Mouse (Mus musculus): ENCODE data around the gene Cog2. TPM values are rescaled to one million over a fixed set of nuclear protein-coding genes. Genes with fewer than 3 reads are reported as not detected.

Cog2 gene
- polyA plus RNA-seq, 1 experiment from 2014 or later = 42.6 TPM

- WGBS = 92% methylated on average over 7 of the region's 7 CpGs
- DNase-seq (ENCODE audit: low spot score) = no peak
- H3K4me1 ChIP-seq (ENCODE audit: control insufficient read depth, insufficient read depth, low read length) = no peaks in the 10 kb centered on the region
- H3K27me3 ChIP-seq (ENCODE audit: control insufficient read depth, insufficient read depth, low read length) = no peaks in the 10 kb centered on the region
- no peak overlapping the region for H3K4me3 ChIP-seq (ENCODE audit: low read depth, low read length)
- no peaks in the 10 kb centered on the region for H3K9me3 ChIP-seq (ENCODE audit: control insufficient read depth, low read length)
- ATAC-seq (ENCODE audit: insufficient read depth, low FRiP score, low TSS enrichment) = no peak
- peaks cover 27% of the 10 kb centered on the region for H3K36me3 ChIP-seq (ENCODE audit: control insufficient read depth, insufficient read depth, low read length)
- H3K9ac ChIP-seq (ENCODE audit: low read length) = no peak overlapping the region
- H3K27ac ChIP-seq (ENCODE audit: low read depth, low read length) = no peak overlapping the region
- H3K4me2 ChIP-seq (ENCODE audit: low read depth) = no peak overlapping the region
Measured at GRCm38 (mm10) chr8:124546815-124547214, 26.2 kb downstream of the Cog2 start.

GRCm38 (mm10) chr8:124547269-124547668, 26.7 kb downstream of the Cog2 start:
- no peak overlapping the region for H3K27ac ChIP-seq (ENCODE audit: low read depth, low read length)
- ATAC-seq (ENCODE audit: insufficient read depth, low FRiP score, low TSS enrichment) = no peak
- H3K27me3 ChIP-seq (ENCODE audit: control insufficient read depth, insufficient read depth, low read length) = no peaks in the 10 kb centered on the region
- no peak overlapping the region for H3K4me3 ChIP-seq (ENCODE audit: low read depth, low read length)
- H3K4me1 ChIP-seq (ENCODE audit: control insufficient read depth, insufficient read depth, low read length) = no peaks in the 10 kb centered on the region
- 68% methylated on average over 11 of the region's 11 CpGs for WGBS
- no peak overlapping the region for H3K4me2 ChIP-seq (ENCODE audit: low read depth)
- H3K9ac ChIP-seq (ENCODE audit: low read length) = no peak overlapping the region
- H3K9me3 ChIP-seq (ENCODE audit: control insufficient read depth, low read length) = no peaks in the 10 kb centered on the region
- H3K36me3 ChIP-seq (ENCODE audit: control insufficient read depth, insufficient read depth, low read length) = peaks cover 28% of the 10 kb centered on the region
- no peak for DNase-seq (ENCODE audit: low spot score)

DNA sequence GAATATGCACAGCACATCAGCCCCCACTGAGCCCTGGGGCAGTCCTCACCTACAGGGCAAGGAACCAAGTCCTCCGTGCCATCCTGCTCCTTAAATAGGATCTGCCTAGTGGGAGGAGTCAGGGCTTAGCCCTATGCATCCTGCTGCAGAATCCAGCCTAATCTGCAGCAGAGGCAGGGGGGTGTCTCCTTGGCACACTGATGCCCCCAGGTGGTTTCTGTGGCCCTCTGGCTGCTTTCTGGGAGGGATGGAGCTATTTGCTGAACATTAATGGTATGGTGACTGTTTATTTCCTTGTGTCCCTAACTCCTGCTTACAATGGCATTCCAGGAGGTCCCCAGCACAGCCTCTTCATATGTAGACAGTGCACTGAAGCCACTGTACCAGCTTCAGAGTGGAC, 27.6 kb downstream of the Cog2 start:
- no peak overlapping the region for H3K4me3 ChIP-seq (ENCODE audit: low read depth, low read length)
- peaks cover 27% of the 10 kb centered on the region for H3K36me3 ChIP-seq (ENCODE audit: control insufficient read depth, insufficient read depth, low read length)
- H3K9ac ChIP-seq (ENCODE audit: low read length) = no peak overlapping the region
- no peak overlapping the region for H3K4me2 ChIP-seq (ENCODE audit: low read depth)
- no peaks in the 10 kb centered on the region for H3K27me3 ChIP-seq (ENCODE audit: control insufficient read depth, insufficient read depth, low read length)
- H3K27ac ChIP-seq (ENCODE audit: low read depth, low read length) = no peak overlapping the region
- H3K4me1 ChIP-seq (ENCODE audit: control insufficient read depth, insufficient read depth, low read length) = no peaks in the 10 kb centered on the region
- ATAC-seq (ENCODE audit: insufficient read depth, low FRiP score, low TSS enrichment) (no peak), DNase-seq (ENCODE audit: low spot score) (no peak)
- no peaks in the 10 kb centered on the region for H3K9me3 ChIP-seq (ENCODE audit: control insufficient read depth, low read length)
- WGBS = 88% methylated on average over 1 of the region's 1 CpGs

DNA sequence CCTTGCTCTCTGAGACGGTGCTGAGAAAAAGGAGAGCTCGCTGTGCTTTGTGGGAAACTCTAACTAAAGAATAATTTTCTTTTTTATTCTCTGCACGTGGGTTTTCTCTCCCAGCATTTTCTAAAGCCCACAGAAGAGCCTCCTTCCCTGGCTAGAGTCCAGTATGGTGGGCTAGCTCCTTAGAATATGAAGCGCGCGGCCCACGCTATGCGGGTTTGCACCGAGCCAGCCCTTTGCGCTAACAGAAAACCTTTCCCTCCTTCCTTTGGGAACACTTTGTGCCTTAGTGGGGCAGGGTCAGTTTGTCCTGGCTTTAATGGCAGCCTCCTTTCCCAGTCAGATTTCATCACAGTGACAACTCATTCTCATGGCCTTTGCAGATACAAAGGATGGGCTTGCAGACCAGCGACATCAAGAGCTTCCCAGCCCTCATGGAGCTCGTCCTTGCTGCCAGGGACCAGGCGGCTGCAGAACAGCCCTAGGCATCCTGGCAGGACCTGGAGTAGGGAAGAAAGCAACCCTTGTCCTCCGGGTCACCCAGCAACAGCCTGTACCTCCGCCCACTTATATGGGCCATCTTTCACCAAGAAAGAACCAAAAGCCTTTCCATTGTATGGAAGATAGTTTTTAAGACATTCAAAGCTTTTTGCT, 30.6 kb downstream of the Cog2 start:
- Histone ChIP-seq H3K4me2 (ENCODE audit: low read depth) (no peak overlapping the region), H3K9me3 (ENCODE audit: control insufficient read depth, low read length) (no peaks in the 10 kb centered on the region), H3K4me1 (ENCODE audit: control insufficient read depth, insufficient read depth, low read length) (no peaks in the 10 kb centered on the region), H3K9ac (ENCODE audit: low read length) (no peak overlapping the region), H3K27me3 (ENCODE audit: control insufficient read depth, insufficient read depth, low read length) (no peaks in the 10 kb centered on the region), H3K4me3 (ENCODE audit: low read depth, low read length) (no peak overlapping the region), H3K27ac (ENCODE audit: low read depth, low read length) (no peak overlapping the region), H3K36me3 (ENCODE audit: control insufficient read depth, insufficient read depth, low read length) (peaks cover 22% of the 10 kb centered on the region)
- DNase-seq (ENCODE audit: low spot score) (no peak), ATAC-seq (ENCODE audit: insufficient read depth, low FRiP score, low TSS enrichment) (no peak)
- 91% methylated on average over 15 of the region's 15 CpGs for WGBS

- ATAC-seq (ENCODE audit: insufficient read depth, low FRiP score, low TSS enrichment) (no peak), DNase-seq (ENCODE audit: low spot score) (no peak)
- no peak overlapping the region for H3K4me3 ChIP-seq (ENCODE audit: low read depth, low read length)
- H3K27ac ChIP-seq (ENCODE audit: low read depth, low read length) = no peak overlapping the region
- H3K9ac ChIP-seq (ENCODE audit: low read length) = no peak overlapping the region
- peaks cover 7% of the 10 kb centered on the region for H3K36me3 ChIP-seq (ENCODE audit: control insufficient read depth, insufficient read depth, low read length)
- WGBS = 85% methylated on average over 7 of the region's 7 CpGs
- H3K4me1 ChIP-seq (ENCODE audit: control insufficient read depth, insufficient read depth, low read length) = no peaks in the 10 kb centered on the region; the same call in 1 of the 2 replicates
- no peak overlapping the region for H3K4me2 ChIP-seq (ENCODE audit: low read depth)
- no peaks in the 10 kb centered on the region for H3K9me3 ChIP-seq (ENCODE audit: control insufficient read depth, low read length)
- H3K27me3 ChIP-seq (ENCODE audit: control insufficient read depth, insufficient read depth, low read length) = no peaks in the 10 kb centered on the region
Measured at GRCm38 (mm10) chr8:124555113-124555750, 34.7 kb downstream of the Cog2 start.

DNA sequence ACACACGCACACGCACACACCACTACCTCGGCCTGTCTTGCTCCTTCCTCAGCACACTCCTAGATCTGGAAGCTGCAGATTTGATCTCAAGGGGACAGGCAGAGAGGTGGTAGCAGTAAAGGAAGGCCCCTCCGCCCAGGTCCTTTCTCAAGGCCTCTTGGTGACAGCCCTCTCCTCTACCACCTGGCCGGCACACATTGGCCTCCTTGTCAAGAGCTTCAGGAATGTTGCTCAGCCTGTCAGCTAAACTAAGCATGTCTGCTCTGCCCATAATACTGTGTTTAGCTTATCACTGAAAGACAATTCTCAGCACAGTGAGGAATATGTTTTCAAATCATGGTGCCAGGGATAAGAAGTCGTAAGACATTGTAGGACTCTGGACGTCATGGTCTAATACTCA, 35.6 kb downstream of the Cog2 start:
- H3K27me3 ChIP-seq (ENCODE audit: control insufficient read depth, insufficient read depth, low read length) = no peaks in the 10 kb centered on the region
- H3K4me2 ChIP-seq (ENCODE audit: low read depth) = no peak overlapping the region
- no peak overlapping the region for H3K9ac ChIP-seq (ENCODE audit: low read length)
- no peaks in the 10 kb centered on the region for H3K9me3 ChIP-seq (ENCODE audit: control insufficient read depth, low read length)
- ATAC-seq (ENCODE audit: insufficient read depth, low FRiP score, low TSS enrichment) (no peak), DNase-seq (ENCODE audit: low spot score) (no peak)
- H3K27ac ChIP-seq (ENCODE audit: low read depth, low read length) = no peak overlapping the region
- H3K4me1 ChIP-seq (ENCODE audit: control insufficient read depth, insufficient read depth, low read length) = no peaks in the 10 kb centered on the region; the same call in 1 of the 2 replicates
- peaks cover 3% of the 10 kb centered on the region for H3K36me3 ChIP-seq (ENCODE audit: control insufficient read depth, insufficient read depth, low read length)
- no peak overlapping the region for H3K4me3 ChIP-seq (ENCODE audit: low read depth, low read length)
- 85% methylated on average over 7 of the region's 7 CpGs for WGBS

- Histone ChIP-seq H3K4me1 (ENCODE audit: control insufficient read depth, insufficient read depth, low read length) (no peaks in the 10 kb centered on the region; the same call in 1 of the 2 replicates), H3K4me2 (ENCODE audit: low read depth) (no peak overlapping the region), H3K27me3 (ENCODE audit: control insufficient read depth, insufficient read depth, low read length) (no peaks in the 10 kb centered on the region), H3K36me3 (ENCODE audit: control insufficient read depth, insufficient read depth, low read length) (peaks cover 2% of the 10 kb centered on the region; the same call in 1 of the 2 replicates), H3K9ac (ENCODE audit: low read length) (no peak overlapping the region), H3K27ac (ENCODE audit: low read depth, low read length) (no peak overlapping the region), H3K9me3 (ENCODE audit: control insufficient read depth, low read length) (no peaks in the 10 kb centered on the region), H3K4me3 (ENCODE audit: low read depth, low read length) (no peak overlapping the region)
- no peak for ATAC-seq (ENCODE audit: insufficient read depth, low FRiP score, low TSS enrichment)
- peak; percentile 67 for DNase-seq (ENCODE audit: low spot score)
- 57% methylated on average over 13 of the region's 13 CpGs for WGBS
Measured at GRCm38 (mm10) chr8:124556658-124557057, 36.1 kb downstream of the Cog2 start.

DNA sequence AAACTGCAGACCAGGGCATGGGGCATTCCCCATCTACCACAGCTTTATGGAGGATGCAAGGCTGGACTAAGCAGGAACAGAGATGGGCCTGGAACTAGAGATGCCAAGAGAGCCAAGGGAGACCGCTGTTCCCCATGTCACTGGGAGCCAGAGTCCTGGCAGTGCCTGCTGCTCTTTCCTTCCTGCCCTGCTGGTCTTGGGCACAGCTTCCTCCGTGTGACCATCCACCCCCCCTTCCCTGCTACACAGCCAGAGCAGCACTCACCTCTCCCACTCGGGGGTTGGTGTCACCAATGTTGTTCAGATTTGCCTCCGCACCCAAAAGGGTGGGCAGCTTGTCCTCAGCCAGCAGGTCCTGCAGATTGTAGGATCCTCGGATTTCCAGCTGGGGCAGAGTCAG, 36.9 kb downstream of the Cog2 start:
- no peak for DNase-seq (ENCODE audit: low spot score)
- Histone ChIP-seq H3K4me1 (ENCODE audit: control insufficient read depth, insufficient read depth, low read length) (no peaks in the 10 kb centered on the region; the same call in 1 of the 2 replicates), H3K9ac (ENCODE audit: low read length) (no peak overlapping the region), H3K4me3 (ENCODE audit: low read depth, low read length) (no peak overlapping the region), H3K27ac (ENCODE audit: low read depth, low read length) (no peak overlapping the region), H3K27me3 (ENCODE audit: control insufficient read depth, insufficient read depth, low read length) (no peaks in the 10 kb centered on the region), H3K9me3 (ENCODE audit: control insufficient read depth, low read length) (no peaks in the 10 kb centered on the region), H3K4me2 (ENCODE audit: low read depth) (no peak overlapping the region), H3K36me3 (ENCODE audit: control insufficient read depth, insufficient read depth, low read length) (no peaks in the 10 kb centered on the region; the same call in 1 of the 2 replicates)
- ATAC-seq (ENCODE audit: insufficient read depth, low FRiP score, low TSS enrichment) = no peak
- WGBS = 65% methylated on average over 5 of the region's 5 CpGs

DNA sequence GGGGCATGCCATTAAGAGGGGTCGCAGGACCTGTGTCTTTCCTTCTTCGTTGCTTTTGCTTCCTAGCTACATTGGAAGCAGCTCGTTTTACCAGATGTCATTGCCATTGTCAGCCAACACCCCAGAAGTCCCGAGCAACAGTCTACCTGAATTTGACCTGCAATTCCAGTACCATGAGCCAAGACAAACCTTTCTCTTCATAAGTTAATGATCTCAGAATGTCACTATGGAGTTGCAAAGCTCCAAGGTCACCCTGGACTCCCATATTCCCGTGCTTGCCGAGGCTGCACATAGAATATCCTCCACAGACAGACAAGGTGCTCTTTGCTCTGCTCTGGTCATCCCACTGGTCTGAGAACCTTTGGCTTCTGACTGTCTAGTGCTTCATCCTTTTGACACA, 46.6 kb downstream of the Cog2 start:
- Histone ChIP-seq H3K27ac (ENCODE audit: low read depth, low read length) (no peak overlapping the region), H3K27me3 (ENCODE audit: control insufficient read depth, insufficient read depth, low read length) (no peaks in the 10 kb centered on the region), H3K4me1 (ENCODE audit: control insufficient read depth, insufficient read depth, low read length) (no peaks in the 10 kb centered on the region), H3K9ac (ENCODE audit: low read length) (no peak overlapping the region), H3K4me2 (ENCODE audit: low read depth) (no peak overlapping the region), H3K36me3 (ENCODE audit: control insufficient read depth, insufficient read depth, low read length) (no peaks in the 10 kb centered on the region), H3K4me3 (ENCODE audit: low read depth, low read length) (no peak overlapping the region), H3K9me3 (ENCODE audit: control insufficient read depth, low read length) (no peaks in the 10 kb centered on the region)
- ATAC-seq (ENCODE audit: insufficient read depth, low FRiP score, low TSS enrichment) = no peak
- no peak for DNase-seq (ENCODE audit: low spot score)
- 84% methylated on average over 6 of the region's 6 CpGs for WGBS

Data from neural tube, embryonic 11.5 days (tissue).